Mouse (Mus musculus) lung, postnatal 25 days (tissue): Measurements from ENCODE around the gene Slc1a2.
A peak's percentile ranks its signal among the peaks of the same experiment; 100 is the strongest.

Experiments
- DNase-seq: peaks from one replicate; pipeline ENCODE4 v3.0.0; 2022; ENCODE audit warnings: low spot score

Slc1a2 gene

GRCm38 (mm10) chr2:102663865-102664264, 5.4 kb downstream of the Slc1a2 start:
- no peak for DNase-seq

GRCm38 (mm10) chr2:102667981-102668380, 9.5 kb downstream of the Slc1a2 start:
- DNase-seq = no peak

GRCm38 (mm10) chr2:102669580-102669979, 11.1 kb downstream of the Slc1a2 start:
- no peak for DNase-seq

GRCm38 (mm10) chr2:102674582-102674981, 16.1 kb downstream of the Slc1a2 start:
- no peak for DNase-seq

GRCm38 (mm10) chr2:102675275-102675674, 16.8 kb downstream of the Slc1a2 start:
- peak; percentile 51 for DNase-seq

GRCm38 (mm10) chr2:102676716-102677312, 18.4 kb downstream of the Slc1a2 start:
- no peak for DNase-seq

- no peak for DNase-seq
These were observed 18.9 kb downstream of the Slc1a2 start for GRCm38 (mm10) chr2:102677400-102677799.

GRCm38 (mm10) chr2:102681351-102681750, 22.9 kb downstream of the Slc1a2 start:
- DNase-seq = no peak

GRCm38 (mm10) chr2:102682168-102682567, 23.7 kb downstream of the Slc1a2 start:
- no peak for DNase-seq

GRCm38 (mm10) chr2:102685371-102686107, 27.1 kb downstream of the Slc1a2 start:
- DNase-seq = peak; percentile 16

GRCm38 (mm10) chr2:102686108-102686450, 27.6 kb downstream of the Slc1a2 start:
- no peak for DNase-seq

- no peak for DNase-seq
These were observed 35.1 kb downstream of the Slc1a2 start for GRCm38 (mm10) chr2:102693556-102693955.

- no peak for DNase-seq
These were observed 36.3 kb downstream of the Slc1a2 start for GRCm38 (mm10) chr2:102694750-102695149.

GRCm38 (mm10) chr2:102695541-102695940, 37.1 kb downstream of the Slc1a2 start:
- no peak for DNase-seq

- DNase-seq = no peak
These were observed 39.3 kb downstream of the Slc1a2 start for GRCm38 (mm10) chr2:102697732-102698131.

- DNase-seq = no peak
These were observed 41.5 kb downstream of the Slc1a2 start for GRCm38 (mm10) chr2:102699921-102700320.

- no peak for DNase-seq
These were observed 42.2 kb downstream of the Slc1a2 start for GRCm38 (mm10) chr2:102700695-102701094.

- DNase-seq = no peak
These were observed 42.9 kb downstream of the Slc1a2 start for GRCm38 (mm10) chr2:102701382-102701781.

GRCm38 (mm10) chr2:102703556-102703955, 45.1 kb downstream of the Slc1a2 start:
- DNase-seq = no peak

- no peak for DNase-seq
These were observed 46.3 kb downstream of the Slc1a2 start for GRCm38 (mm10) chr2:102704781-102705180.

- DNase-seq = no peak
These were observed 53.1 kb downstream of the Slc1a2 start for GRCm38 (mm10) chr2:102711511-102711910.

- no peak for DNase-seq
These were observed 53.6 kb downstream of the Slc1a2 start for GRCm38 (mm10) chr2:102712049-102712448.

- DNase-seq = no peak
These were observed 54.5 kb downstream of the Slc1a2 start for GRCm38 (mm10) chr2:102712678-102713628.
